Mouse (Mus musculus): Measurements from ENCODE around the gene Ece1. TPM values are rescaled to one million over a fixed set of nuclear protein-coding genes. Genes with fewer than 3 reads are reported as not detected.

Gene Ece1
- polyA plus RNA-seq, 1 experiment = 69.9 TPM

DNA sequence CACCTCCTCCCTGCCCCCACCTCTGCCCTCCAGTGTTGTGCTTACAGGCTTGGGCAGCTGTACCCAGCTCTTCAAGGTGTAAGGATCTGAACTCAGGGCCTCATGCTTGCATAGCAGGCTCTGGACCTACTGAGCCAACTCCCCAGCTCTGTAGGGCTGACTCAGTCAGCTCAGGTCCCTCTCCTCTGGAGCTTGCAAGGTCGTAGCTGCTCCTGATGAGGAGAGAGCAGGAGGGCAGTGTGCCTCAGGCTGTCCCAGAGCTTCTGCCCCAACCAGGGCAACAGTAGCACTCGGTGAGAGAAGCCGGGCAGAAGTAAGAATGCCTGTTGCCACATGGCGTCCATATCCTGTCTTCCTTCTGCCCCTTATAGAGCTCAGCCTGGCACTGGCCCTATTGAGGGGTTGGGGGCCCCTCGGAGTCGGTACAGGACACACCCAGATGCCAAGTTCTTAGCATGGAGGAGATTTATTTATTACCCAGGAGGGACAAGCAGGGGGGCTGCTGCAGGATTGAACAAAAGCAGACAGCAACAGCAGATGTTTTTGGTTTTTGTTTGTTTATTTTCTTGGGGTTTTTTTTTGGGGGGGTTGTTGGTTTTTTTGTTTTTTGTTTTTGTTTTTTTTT is 70.6 kb downstream of the Ece1 start:
- Histone ChIP-seq H3K4me2 (ENCODE audit: low read depth) (no peak overlapping the region), H3K79me2 (ENCODE audit: control insufficient read depth, insufficient read depth) (no peaks in the 10 kb centered on the region), H3ac (ENCODE audit: control insufficient read depth, insufficient read length) (no peak overlapping the region), H3K4me3 (no peak overlapping the region), H3K36me3 (ENCODE audit: control insufficient read depth, insufficient read depth) (peaks cover 4% of the 10 kb centered on the region), H3K27me3 (ENCODE audit: control insufficient read depth, insufficient read depth, insufficient read length) (no peaks in the 10 kb centered on the region)
- TF ChIP-seq E2F4 (IDR thresholded peaks at IDR 0.05; ENCODE audit: insufficient read depth) = no peak
- TF ChIP-seq MAX (IDR thresholded peaks at IDR 0.05; ENCODE audit: low read depth) = no peak
- TF ChIP-seq TCF12 (IDR thresholded peaks at IDR 0.05; ENCODE audit: insufficient read depth, poor library complexity, severe bottlenecking) = no peak
- TF ChIP-seq MYOG (IDR thresholded peaks at IDR 0.05; ENCODE audit: control insufficient read depth in 1 of 3, insufficient read depth in 1 of 3, insufficient read length in 2 of 3, low read depth in 2 of 3) = no peak
- no peak for TF ChIP-seq CEBPB (IDR thresholded peaks at IDR 0.05; ENCODE audit: insufficient read depth, poor library complexity, severe bottlenecking)
- no peak for TF ChIP-seq USF1 (IDR thresholded peaks at IDR 0.05; ENCODE audit: low read depth)
- TF ChIP-seq MYOD1 (IDR thresholded peaks at IDR 0.05; ENCODE audit: control insufficient read depth in 1 of 3, insufficient read length in 2 of 3, low read depth in 2 of 3) = no peak
- TF ChIP-seq TCF3 (IDR thresholded peaks at IDR 0.05; ENCODE audit: insufficient read length, low read depth) = no peak
- no peak for TF ChIP-seq REST (IDR thresholded peaks at IDR 0.05; ENCODE audit: insufficient read depth, insufficient read length)
- no peak for TF ChIP-seq POLR2A (IDR thresholded peaks at IDR 0.05; ENCODE audit: insufficient read length, low read depth)
- no peak for TF ChIP-seq POLR2AphosphoS2 (IDR thresholded peaks at IDR 0.05; ENCODE audit: insufficient read length, low read depth)
- no peak for TF ChIP-seq SRF (IDR thresholded peaks at IDR 0.05; ENCODE audit: control insufficient read depth, insufficient read length, low read depth)

DNA sequence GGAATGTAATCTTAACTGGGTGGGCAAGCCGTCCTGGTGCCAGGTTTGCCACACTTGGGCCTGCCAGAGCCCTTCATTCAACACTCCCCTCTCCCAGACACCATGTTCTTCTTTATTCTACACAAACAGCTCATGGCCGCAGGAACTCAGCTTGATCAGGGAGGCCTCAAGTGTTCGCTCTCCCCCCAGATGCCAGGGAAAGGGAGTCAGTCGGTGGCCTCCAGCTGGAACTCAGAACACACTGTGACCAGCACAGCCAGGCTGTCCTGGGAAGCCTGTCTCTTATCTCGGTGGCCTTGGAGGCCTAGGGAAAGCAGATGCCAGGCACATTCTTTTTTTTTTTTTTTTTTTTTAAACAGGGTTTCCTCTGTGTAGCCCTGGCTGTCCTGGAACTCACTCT is 71.3 kb downstream of the Ece1 start:
- peaks cover 4% of the 10 kb centered on the region for H3K36me3 ChIP-seq (ENCODE audit: control insufficient read depth, insufficient read depth)
- no peak overlapping the region for H3K4me2 ChIP-seq (ENCODE audit: low read depth)
- no peak overlapping the region for H3K4me3 ChIP-seq
- H3K27me3 ChIP-seq (ENCODE audit: control insufficient read depth, insufficient read depth, insufficient read length) = no peaks in the 10 kb centered on the region
- no peak for TF ChIP-seq MAX (IDR thresholded peaks at IDR 0.05; ENCODE audit: low read depth)
- no peak for TF ChIP-seq SRF (IDR thresholded peaks at IDR 0.05; ENCODE audit: control insufficient read depth, insufficient read length, low read depth)
- TF ChIP-seq POLR2A (IDR thresholded peaks at IDR 0.05; ENCODE audit: insufficient read length, low read depth) = no peak
- no peak for TF ChIP-seq MYOG (IDR thresholded peaks at IDR 0.05; ENCODE audit: control insufficient read depth in 1 of 3, insufficient read depth in 1 of 3, insufficient read length in 2 of 3, low read depth in 2 of 3)
- TF ChIP-seq MYOD1 (IDR thresholded peaks at IDR 0.05; ENCODE audit: control insufficient read depth in 1 of 3, insufficient read length in 2 of 3, low read depth in 2 of 3) = no peak
- TF ChIP-seq E2F4 (IDR thresholded peaks at IDR 0.05; ENCODE audit: insufficient read depth) = no peak
- no peak for TF ChIP-seq USF1 (IDR thresholded peaks at IDR 0.05; ENCODE audit: low read depth)
- no peak for TF ChIP-seq TCF12 (IDR thresholded peaks at IDR 0.05; ENCODE audit: insufficient read depth, poor library complexity, severe bottlenecking)
- H3K79me2 ChIP-seq (ENCODE audit: control insufficient read depth, insufficient read depth) = no peaks in the 10 kb centered on the region
- no peak overlapping the region for H3ac ChIP-seq (ENCODE audit: control insufficient read depth, insufficient read length)

DNA sequence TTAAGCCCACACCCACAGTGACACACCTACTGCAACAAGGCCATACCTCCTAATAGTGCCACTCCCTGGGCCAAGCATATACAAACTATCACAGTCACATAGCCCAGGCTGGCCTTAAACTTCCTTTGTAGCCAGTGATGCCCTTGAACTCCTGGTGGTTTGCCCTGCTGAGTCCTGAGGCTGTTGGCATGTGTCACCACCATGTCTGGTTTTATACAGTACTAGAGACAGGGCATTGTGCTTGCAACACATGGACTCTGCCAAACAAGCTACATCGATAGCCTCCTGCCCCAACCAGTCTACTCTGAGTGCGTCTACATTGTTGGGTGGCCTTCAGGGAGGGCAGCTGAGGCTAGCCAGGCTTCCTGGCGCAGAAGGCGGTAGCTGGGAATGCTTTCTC is 74.1 kb downstream of the Ece1 start:
- Histone ChIP-seq H3K4me2 (ENCODE audit: low read depth) (no peak overlapping the region), H3ac (ENCODE audit: control insufficient read depth, insufficient read length) (no peak overlapping the region), H3K4me3 (no peak overlapping the region), H3K27me3 (ENCODE audit: control insufficient read depth, insufficient read depth, insufficient read length) (no peaks in the 10 kb centered on the region), H3K36me3 (ENCODE audit: control insufficient read depth, insufficient read depth) (peaks cover 4% of the 10 kb centered on the region), H3K79me2 (ENCODE audit: control insufficient read depth, insufficient read depth) (no peaks in the 10 kb centered on the region)
- TF ChIP-seq MAX (IDR thresholded peaks at IDR 0.05; ENCODE audit: low read depth) (no peak), SRF (IDR thresholded peaks at IDR 0.05; ENCODE audit: control insufficient read depth, insufficient read length, low read depth) (no peak), POLR2A (IDR thresholded peaks at IDR 0.05; ENCODE audit: insufficient read length, low read depth) (no peak), E2F4 (IDR thresholded peaks at IDR 0.05; ENCODE audit: insufficient read depth) (no peak), CEBPB (IDR thresholded peaks at IDR 0.05; ENCODE audit: insufficient read depth, poor library complexity, severe bottlenecking) (no peak), REST (IDR thresholded peaks at IDR 0.05; ENCODE audit: insufficient read depth, insufficient read length) (no peak), MYOG (IDR thresholded peaks at IDR 0.05; ENCODE audit: control insufficient read depth in 1 of 3, insufficient read depth in 1 of 3, insufficient read length in 2 of 3, low read depth in 2 of 3) (no peak), POLR2AphosphoS2 (IDR thresholded peaks at IDR 0.05; ENCODE audit: insufficient read length, low read depth) (no peak), TCF12 (IDR thresholded peaks at IDR 0.05; ENCODE audit: insufficient read depth, poor library complexity, severe bottlenecking) (no peak), TCF3 (IDR thresholded peaks at IDR 0.05; ENCODE audit: insufficient read length, low read depth) (no peak), MYOD1 (IDR thresholded peaks at IDR 0.05; ENCODE audit: control insufficient read depth in 1 of 3, insufficient read length in 2 of 3, low read depth in 2 of 3) (no peak), USF1 (IDR thresholded peaks at IDR 0.05; ENCODE audit: low read depth) (no peak)

DNA sequence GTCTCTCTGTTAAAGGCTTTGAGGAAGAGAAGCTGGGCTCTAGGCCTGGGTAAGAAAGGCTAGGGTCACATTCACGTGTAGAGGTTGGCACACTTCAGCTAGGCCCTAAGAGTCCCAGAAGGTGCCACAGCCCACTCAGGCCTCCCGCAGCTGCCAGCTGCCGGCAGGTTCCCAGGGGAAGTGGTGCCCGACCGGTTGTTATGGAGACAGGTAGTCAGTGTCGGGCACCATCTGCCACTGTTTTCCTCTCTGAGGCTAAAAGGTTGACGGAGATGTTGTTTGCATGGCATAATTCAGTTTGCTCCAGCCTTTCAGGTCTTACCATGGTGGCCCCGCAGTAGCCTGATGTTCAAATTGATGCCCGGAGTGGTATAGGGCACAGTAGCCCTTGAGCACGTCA is 78.0 kb downstream of the Ece1 start:
- Histone ChIP-seq H3K4me3 (no peak overlapping the region), H3K27me3 (ENCODE audit: control insufficient read depth, insufficient read depth, insufficient read length) (no peaks in the 10 kb centered on the region), H3ac (ENCODE audit: control insufficient read depth, insufficient read length) (no peak overlapping the region), H3K79me2 (ENCODE audit: control insufficient read depth, insufficient read depth) (no peaks in the 10 kb centered on the region), H3K36me3 (ENCODE audit: control insufficient read depth, insufficient read depth) (no peaks in the 10 kb centered on the region), H3K4me2 (ENCODE audit: low read depth) (no peak overlapping the region)
- TF ChIP-seq REST (IDR thresholded peaks at IDR 0.05; ENCODE audit: insufficient read depth, insufficient read length) = no peak
- no peak for TF ChIP-seq E2F4 (IDR thresholded peaks at IDR 0.05; ENCODE audit: insufficient read depth)

DNA sequence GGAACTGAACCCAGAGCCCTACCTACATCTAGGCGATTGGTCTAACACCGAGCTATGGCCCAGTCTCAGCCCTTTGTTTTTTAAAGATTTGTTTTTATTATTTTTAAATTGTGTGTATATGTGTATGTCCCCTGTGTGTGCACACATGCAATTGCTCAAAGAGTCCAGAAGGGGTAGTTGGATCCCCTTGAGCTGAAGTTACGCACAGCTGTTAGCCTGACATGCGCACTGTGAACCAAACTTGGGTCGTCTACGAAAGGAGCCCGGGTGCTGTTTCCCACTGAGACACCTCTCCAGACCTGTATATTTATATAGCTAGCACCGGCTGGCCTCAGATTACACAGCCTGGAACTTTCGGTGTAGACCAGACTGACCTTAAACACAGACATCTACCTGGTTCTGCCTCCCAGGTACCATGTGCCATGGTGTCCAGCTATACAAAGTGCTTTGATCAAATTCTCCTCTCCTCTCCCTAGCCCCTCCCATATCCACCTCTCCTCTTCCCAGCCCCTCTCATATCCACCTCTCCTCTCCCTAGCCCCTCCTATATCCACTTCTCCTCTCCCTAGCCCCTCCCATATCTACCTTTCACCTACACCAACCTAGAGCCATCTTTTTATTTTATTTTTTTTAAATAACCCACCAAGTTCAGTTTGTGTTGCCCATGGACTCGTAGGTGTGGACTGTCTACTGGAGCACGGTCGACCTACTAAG is 79.3 kb downstream of the Ece1 start:
- no peak overlapping the region for H3K4me3 ChIP-seq
- H3K79me2 ChIP-seq (ENCODE audit: control insufficient read depth, insufficient read depth) = no peaks in the 10 kb centered on the region
- no peak for TF ChIP-seq MAX (IDR thresholded peaks at IDR 0.05; ENCODE audit: low read depth)
- TF ChIP-seq REST (IDR thresholded peaks at IDR 0.05; ENCODE audit: insufficient read depth, insufficient read length) = no peak
- TF ChIP-seq USF1 (IDR thresholded peaks at IDR 0.05; ENCODE audit: low read depth) = no peak
- no peak for TF ChIP-seq POLR2A (IDR thresholded peaks at IDR 0.05; ENCODE audit: insufficient read length, low read depth)
- no peaks in the 10 kb centered on the region for H3K36me3 ChIP-seq (ENCODE audit: control insufficient read depth, insufficient read depth)
- H3ac ChIP-seq (ENCODE audit: control insufficient read depth, insufficient read length) = no peak overlapping the region
- H3K27me3 ChIP-seq (ENCODE audit: control insufficient read depth, insufficient read depth, insufficient read length) = no peaks in the 10 kb centered on the region
- H3K4me2 ChIP-seq (ENCODE audit: low read depth) = no peak overlapping the region

Data from myocyte (in vitro differentiated cells).